In genomic region chr1:154653951-154654350, GRCm38 (mm10) we compare ENCODE assay signal across 28 mouse cellular contexts.
"Had no signal": no experiment of that assay in that cellular context is flagged by ENCODE, and none has a peak within 500 bp of the region (broad histone marks: within the 10 kb centered on the region; RNA-seq: fewer than 3 reads in every experiment).

No protein-coding gene starts in this region.

- H3K27ac ChIP-seq: limb, embryonic 10.5 days; limb, embryonic 12.5 days; limb, embryonic 13.5 days; limb, embryonic 15.5 days; liver, embryonic 12.5 days; liver, embryonic 13.5 days; liver, embryonic 14.5 days; liver, embryonic 15.5 days; lung, embryonic 15.5 days; macrophage; midbrain, embryonic 10.5 days; midbrain, embryonic 12.5 days; midbrain, embryonic 13.5 days; midbrain, embryonic 15.5 days; neural tube, embryonic 12.5 days had no signal

- H3K4me3 ChIP-seq: limb, embryonic 10.5 days; limb, embryonic 12.5 days; limb, embryonic 13.5 days; limb, embryonic 15.5 days; liver, embryonic 12.5 days; liver, embryonic 13.5 days; liver, embryonic 15.5 days; lung, embryonic 15.5 days; megakaryocyte, embryonic 14.5 days; midbrain, embryonic 10.5 days; midbrain, embryonic 12.5 days; midbrain, embryonic 13.5 days; midbrain, embryonic 15.5 days; myocyte; neural tube, embryonic 12.5 days had no signal

- DNase-seq: left cerebral cortex, postnatal 4 days; liver; liver, embryonic 13.5 days; liver, postnatal 0 days; lung, adult 18-20 months; lung, adult 2 months; lung, embryonic 14.5 days; lung, postnatal 10 days; lung, postnatal 14 days; lung, postnatal 36 days; lung, postnatal 4 days; midbrain, embryonic 14.5 days had no signal
